Comparison of ENCODE assay signal across 9 mouse cellular contexts in genomic region chr5:117363066-117363782, GRCm38 (mm10). TPM values are rescaled to one million over a fixed set of nuclear protein-coding genes. Genes with fewer than 3 reads are reported as not detected.
A peak's percentile ranks its signal among the peaks of the same experiment; 100 is the strongest.
DNase-seq lines count a peak whose midpoint lies in the region; ATAC-seq lines count a peak whose summit lies in the region.
"Had no signal": no experiment of that assay in that cellular context is flagged by ENCODE, and none has a peak within 500 bp of the region (broad histone marks: within the 10 kb centered on the region; RNA-seq: fewer than 3 reads in every experiment).

No protein-coding gene starts in this region.

- no peaks in the 10 kb centered on the region for H3K27me3 ChIP-seq in heart, embryonic 10.5 days (ENCODE audit: insufficient read depth, poor library complexity, severe bottlenecking)
- no peaks in the 10 kb centered on the region for H3K27me3 ChIP-seq in forebrain, embryonic 14.5 days (replicated peaks; ENCODE audit: control insufficient read depth, insufficient read depth, low read length)
- H3K27me3 ChIP-seq: liver, embryonic 13.5 days had no signal

- H3K4me2 ChIP-seq in forebrain, embryonic 14.5 days (ENCODE audit: low read length) = no peak overlapping the region
- H3K4me2 ChIP-seq: liver, embryonic 13.5 days had no signal

- H3K9me3 ChIP-seq in heart, embryonic 10.5 days = no peaks in the 10 kb centered on the region
- no peaks in the 10 kb centered on the region for H3K9me3 ChIP-seq in forebrain, embryonic 14.5 days (replicated peaks; ENCODE audit: control insufficient read depth, low read length)
- H3K9me3 ChIP-seq: liver, embryonic 13.5 days had no signal

- H3K36me3 ChIP-seq in heart, embryonic 10.5 days = peaks cover 44% of the 10 kb centered on the region
- peaks cover 46% of the 10 kb centered on the region for H3K36me3 ChIP-seq in forebrain, embryonic 14.5 days (ENCODE audit: control insufficient read depth, insufficient read depth, low read length)

- H3K4me1 ChIP-seq in heart, embryonic 10.5 days = peaks cover 54% of the 10 kb centered on the region
- peaks cover 22% of the 10 kb centered on the region for H3K4me1 ChIP-seq in forebrain, embryonic 14.5 days (ENCODE audit: control insufficient read depth, insufficient read depth, low read length)

- WGBS in heart, embryonic 10.5 days = 43% methylated on average over 15 of the region's 15 CpGs
- 60% methylated on average over 15 of the region's 15 CpGs for WGBS in forebrain, embryonic 14.5 days

- DNase-seq in ovary, adult 18-20 months (ENCODE audit: low spot score) = peak; percentile 50
- DNase-seq in ovary, postnatal 10 days (ENCODE audit: low spot score) = no peak
- no peak for DNase-seq in heart, embryonic 10.5 days (ENCODE audit: low spot score)
- DNase-seq in kidney, postnatal 4 days = peak; percentile 57 to 71
- DNase-seq in urinary bladder, postnatal 36 days (ENCODE audit: low spot score in 2 of 2) = peak; percentile 61 to 72
- DNase-seq in layer of hippocampus, postnatal 25 days (ENCODE audit: extremely low spot score in 1 of 2, low spot score in 1 of 2) = no peak
- DNase-seq in forebrain, embryonic 14.5 days (ENCODE audit: low spot score) = no peak
- no peak for DNase-seq in testis, postnatal 10 days (ENCODE audit: low spot score)
- DNase-seq: liver, embryonic 13.5 days had no signal

- peak overlapping the region; percentile 57 for H3K27ac ChIP-seq in heart, embryonic 10.5 days
- H3K27ac ChIP-seq in forebrain, embryonic 14.5 days (ENCODE audit: low read depth, low read length) = no peak overlapping the region
- H3K27ac ChIP-seq: liver, embryonic 13.5 days had no signal

- H3K9ac ChIP-seq in forebrain, embryonic 14.5 days (ENCODE audit: low read length) = no peak overlapping the region
- H3K9ac ChIP-seq: liver, embryonic 13.5 days had no signal

- no peak for ATAC-seq in forebrain, embryonic 14.5 days

- H3K4me3 ChIP-seq in heart, embryonic 10.5 days = 0 out of 2 replicates have a peak overlapping the region, but pooled peaks have one; percentile 6
- no peak overlapping the region for H3K4me3 ChIP-seq in forebrain, embryonic 14.5 days (ENCODE audit: low read depth, low read length)
- H3K4me3 ChIP-seq: liver, embryonic 13.5 days had no signal

RNA-seq across cellular contexts. Expression of gene Wsb2, which starts 6.1 kb away (rescaled TPM):
- polyA plus RNA-seq in heart, embryonic 10.5 days (2016; fragmentation: Nextera tagmentation; extraction: Ambion mirVana) = 79.6 and 88.4 TPM in 2 replicates
- total RNA-seq in layer of hippocampus, postnatal 25 days (2021) = 100 to 1,000 TPM; 264 to 285 TPM
- polyA plus RNA-seq in forebrain, embryonic 14.5 days (2014; fragmentation: Nextera tagmentation; extraction: Ambion mirVana) = 115 and 180 TPM in 2 replicates

RNA-seq across cellular contexts. Expression of gene Rfc5, which starts 25.6 kb away (rescaled TPM):
- 91.6 and 105 TPM in 2 replicates for polyA plus RNA-seq in heart, embryonic 10.5 days (2016; fragmentation: Nextera tagmentation; extraction: Ambion mirVana)
- total RNA-seq in layer of hippocampus, postnatal 25 days (2021) = 10 to 100 TPM; 11.6 to 18.9 TPM
- polyA plus RNA-seq in forebrain, embryonic 14.5 days (2014; fragmentation: Nextera tagmentation; extraction: Ambion mirVana) = 47.6 and 54.7 TPM in 2 replicates

RNA-seq across cellular contexts. Expression of gene Vsig10, which starts 44.3 kb away (rescaled TPM):
- 5.4 and 5.8 TPM in 2 replicates for polyA plus RNA-seq in heart, embryonic 10.5 days (2016; fragmentation: Nextera tagmentation; extraction: Ambion mirVana)
- 1 to 10 TPM; 2.0 to 2.6 TPM for total RNA-seq in layer of hippocampus, postnatal 25 days (2021)
- polyA plus RNA-seq in forebrain, embryonic 14.5 days (2014; fragmentation: Nextera tagmentation; extraction: Ambion mirVana) = 0.69 and 1.1 TPM in 2 replicates

RNA-seq across cellular contexts. Expression of gene Ksr2, which starts 50.6 kb away (rescaled TPM):
- polyA plus RNA-seq in heart, embryonic 10.5 days (2016; fragmentation: Nextera tagmentation; extraction: Ambion mirVana) = 0.09 and 0.11 TPM in 2 replicates
- 10 to 100 TPM; 29.0 to 43.1 TPM for total RNA-seq in layer of hippocampus, postnatal 25 days (2021)
- polyA plus RNA-seq in forebrain, embryonic 14.5 days (2014; fragmentation: Nextera tagmentation; extraction: Ambion mirVana) = 1.4 and 2.7 TPM in 2 replicates

Comparison
In these comparisons a context has a peak if more than half of its experiments do, and no peak if none do; other contexts are left out.
1. DNase-seq: peak in ovary, adult 18-20 months (single experiment), kidney, postnatal 4 days (2 of 2) and urinary bladder, postnatal 36 days (2 of 2); none in ovary, postnatal 10 days (single experiment), heart, embryonic 10.5 days (single experiment), layer of hippocampus, postnatal 25 days (0 of 2), forebrain, embryonic 14.5 days (single experiment) and testis, postnatal 10 days (single experiment).